Mouse (Mus musculus): ENCODE measurements around the gene Gm20388.

GRCm38 (mm10) chr8:122460524-122461472 is 2550.2 kb downstream of the Gm20388 start, which contains the start of gene Snai3:
- TF ChIP-seq CTCF (IDR thresholded peaks at IDR 0.05; ENCODE audit: low read depth) (no peak), EP300 (IDR thresholded peaks at IDR 0.05; ENCODE audit: low read depth) (no peak)

Data from liver, embryonic 14.5 days (tissue).